Mouse (Mus musculus): ENCODE measurements at regions not wholly inside any gene's neighbourhood (a gene's known extent, or its start where the extent isn't known, plus 50 kb on each side); places are given as distances from the start of the nearest gene placed in this dataset.

- TF ChIP-seq POLR2A (IDR thresholded peaks at IDR 0.05; ENCODE audit: insufficient read depth, low read depth, low read length) (no peak), EP300 (IDR thresholded peaks at IDR 0.05; ENCODE audit: insufficient read depth, low read depth, low read length) (no peak), CTCF (IDR thresholded peaks at IDR 0.05) (no peak)
Measured at GRCm38 (mm10) chr5:26170717-26171500, 49.7 kb upstream of the Gm10220 start.

All from heart, adult 2 months (tissue).